10 mouse cellular contexts compared by ENCODE assay signal in genomic region chr5:35137510-35138182, GRCm38 (mm10). TPM values are rescaled to one million over a fixed set of nuclear protein-coding genes. Genes with fewer than 3 reads are reported as not detected.
DNase-seq lines count a peak whose midpoint lies in the region; ATAC-seq lines count a peak whose summit lies in the region.
"Had no signal": no experiment of that assay in that cellular context is flagged by ENCODE, and none has a peak within 500 bp of the region (broad histone marks: within the 10 kb centered on the region; RNA-seq: fewer than 3 reads in every experiment).

No protein-coding gene starts in this region.

- H3K36me3 ChIP-seq in hindbrain, embryonic 13.5 days, result no peaks in the 10 kb centered on the region
- H3K36me3 ChIP-seq in hindbrain, embryonic 11.5 days (ENCODE audit: control insufficient read depth, insufficient read depth, low read length), result no peaks in the 10 kb centered on the region
- H3K36me3 ChIP-seq: G1E had no signal

- ATAC-seq in hindbrain, embryonic 13.5 days (ENCODE audit: low FRiP score), result no peak
- ATAC-seq in hindbrain, embryonic 11.5 days (ENCODE audit: low FRiP score), result no peak
- ATAC-seq in megakaryocyte progenitor cell, adult 5-6 weeks (replicated peaks; ENCODE audit: poor library complexity), result no peak

- no peak for DNase-seq in hindbrain, embryonic 11.5 days (ENCODE audit: low spot score)
- DNase-seq in cerebellum, postnatal 25 days, result peak; percentile 58
- DNase-seq in layer of hippocampus, adult 8-10 months (ENCODE audit: low spot score in 2 of 2), result peak; percentile 94 to 97
- peak; percentile 90 to 93 for DNase-seq in right cerebral cortex, adult 2 months (ENCODE audit: low spot score in 2 of 2)
- DNase-seq in spleen, postnatal 14 days (ENCODE audit: low spot score in 2 of 2), result no peak
- DNase-seq in adrenal gland, adult 8-10 months, result no peak

- no peak overlapping the region for H3K9ac ChIP-seq in hindbrain, embryonic 13.5 days
- no peak overlapping the region for H3K9ac ChIP-seq in hindbrain, embryonic 11.5 days (ENCODE audit: low read depth, low read length)
- H3K9ac ChIP-seq: liver, embryonic 14.5 days had no signal

- peaks cover 24% of the 10 kb centered on the region for H3K4me1 ChIP-seq in hindbrain, embryonic 13.5 days (replicated peaks)
- H3K4me1 ChIP-seq in hindbrain, embryonic 11.5 days (replicated peaks; ENCODE audit: control insufficient read depth, insufficient read depth, low read length), result no peaks in the 10 kb centered on the region

- peaks cover 13% of the 10 kb centered on the region for H3K27me3 ChIP-seq in hindbrain, embryonic 13.5 days
- no peaks in the 10 kb centered on the region for H3K27me3 ChIP-seq in hindbrain, embryonic 11.5 days (ENCODE audit: control insufficient read depth, insufficient read depth, low read length)

- peak overlapping the region; percentile 56 for H3K27ac ChIP-seq in hindbrain, embryonic 13.5 days
- H3K27ac ChIP-seq in hindbrain, embryonic 11.5 days (ENCODE audit: low read depth, low read length), result no peak overlapping the region
- H3K27ac ChIP-seq: liver, embryonic 14.5 days had no signal

- WGBS in hindbrain, embryonic 13.5 days, result 54% methylated on average over 13 of the region's 13 CpGs
- WGBS in hindbrain, embryonic 11.5 days, result 76% methylated on average over 13 of the region's 13 CpGs

- H3K4me3 ChIP-seq in hindbrain, embryonic 13.5 days, result no peak overlapping the region
- no peak overlapping the region for H3K4me3 ChIP-seq in hindbrain, embryonic 11.5 days (ENCODE audit: low read depth, low read length)

- H3K4me2 ChIP-seq in hindbrain, embryonic 13.5 days, result no peak overlapping the region
- no peak overlapping the region for H3K4me2 ChIP-seq in hindbrain, embryonic 11.5 days (replicated peaks; ENCODE audit: low read depth, low read length)

- H3K9me3 ChIP-seq in hindbrain, embryonic 13.5 days, result no peaks in the 10 kb centered on the region
- no peaks in the 10 kb centered on the region for H3K9me3 ChIP-seq in hindbrain, embryonic 11.5 days (ENCODE audit: control insufficient read depth, low read length)
- H3K9me3 ChIP-seq: G1E had no signal

RNA-seq across cellular contexts. Expression of gene Lrpap1, which starts 32.1 kb away (rescaled TPM):
- polyA plus RNA-seq in hindbrain, embryonic 13.5 days (2015; fragmentation: Nextera tagmentation; extraction: Ambion mirVana), result 120 and 126 TPM in 2 replicates
- polyA plus RNA-seq in hindbrain, embryonic 11.5 days (2014; fragmentation: Nextera tagmentation; extraction: Ambion mirVana), result 104 TPM in 2 replicates
- 100 to 1,000 TPM; 126 to 154 (median 145) TPM for total RNA-seq in layer of hippocampus, adult 8-10 months (2022)
- total RNA-seq in megakaryocyte progenitor cell, adult 5-6 weeks (2015), result 32.4 and 41.8 TPM in 2 replicates
- 66.7 and 69.5 TPM in 2 replicates for total RNA-seq in megakaryocyte progenitor cell, adult 5-6 weeks (2017)
- total RNA-seq in adrenal gland, adult 8-10 months (2022), result 100 to 1,000 TPM in 2 of 4 experiments, 10 to 100 TPM in 2; 98.6 to 149 (median 115) TPM

Comparison
In these comparisons a context has a peak if more than half of its experiments do, and no peak if none do; other contexts are left out.
1. DNase-seq: peak in cerebellum, postnatal 25 days (2 of 2), layer of hippocampus, adult 8-10 months (2 of 2) and right cerebral cortex, adult 2 months (2 of 2); none in hindbrain, embryonic 11.5 days (single experiment), spleen, postnatal 14 days (0 of 2) and adrenal gland, adult 8-10 months (single experiment).